Mouse (Mus musculus): ENCODE results near the gene Ide. TPM values are rescaled to one million over a fixed set of nuclear protein-coding genes. Genes with fewer than 3 reads are reported as not detected.

Gene Ide
- total and polyA plus RNA-seq, 3 experiments, result 56.0 to 116 (median 79.5) TPM

DNA sequence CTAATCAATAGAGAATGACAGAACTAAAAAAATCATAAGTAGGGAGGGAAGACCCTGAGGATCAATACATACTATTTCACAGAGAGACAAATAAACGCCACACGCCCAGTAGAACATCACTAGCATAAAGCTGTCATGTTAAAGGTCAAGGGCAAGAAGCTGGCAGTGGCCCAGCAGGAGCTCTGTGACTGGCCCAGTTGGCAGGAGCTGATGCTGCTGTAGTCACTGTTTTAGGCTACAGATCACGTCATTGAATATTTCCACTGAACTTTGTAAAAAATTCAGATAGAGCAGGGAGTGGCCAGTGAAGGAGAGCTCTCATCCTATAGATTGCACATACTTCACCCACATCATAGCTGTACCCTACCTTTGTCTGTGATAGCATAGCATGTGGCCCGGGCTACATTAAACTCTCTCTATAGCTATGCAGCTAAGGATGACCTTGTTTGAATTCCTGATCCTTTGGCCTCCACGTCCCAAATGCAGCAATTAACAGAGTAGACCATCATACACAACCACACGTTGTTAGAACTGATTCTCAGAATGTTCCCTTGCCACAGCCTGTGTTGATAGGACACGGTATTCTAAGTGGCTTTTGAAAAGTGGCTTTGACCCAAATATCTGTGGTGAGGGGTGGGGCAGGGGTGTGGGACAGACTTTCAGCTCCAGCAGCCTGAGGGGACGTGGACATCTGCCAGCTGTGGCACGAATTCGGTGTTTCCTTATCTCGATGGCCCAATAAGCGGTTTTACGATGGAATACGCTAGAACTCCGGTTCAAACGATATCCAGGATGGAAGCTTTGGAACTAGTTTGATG is 16.6 kb downstream of the Ide start:
- H3K27me3 ChIP-seq (replicated peaks), result no peaks in the 10 kb centered on the region
- H3K9ac ChIP-seq (ENCODE audit: insufficient read depth, low read depth), result no peak overlapping the region
- DNase-seq (ENCODE audit: extremely low read depth), result no peak
- TF ChIP-seq MAX (IDR thresholded peaks at IDR 0.05; ENCODE audit: low read length), result no peak
- TF ChIP-seq HCFC1 (IDR thresholded peaks at IDR 0.05; ENCODE audit: low read depth, low read length), result no peak
- no peak for TF ChIP-seq PAX5 (IDR thresholded peaks at IDR 0.05; ENCODE audit: low read length)
- no peak for TF ChIP-seq ZC3H11A (IDR thresholded peaks at IDR 0.05; ENCODE audit: low read depth, low read length)
- TF ChIP-seq UBTF (IDR thresholded peaks at IDR 0.05; ENCODE audit: low read depth, low read length), result no peak
- TF ChIP-seq JUND (conservative IDR thresholded peaks at IDR 0.05; ENCODE audit: low read depth, low read length), result no peak
- H3K27ac ChIP-seq (ENCODE audit: insufficient read depth, low read depth), result no peak overlapping the region
- in situ Hi-C loops (cut with MboI; ENCODE audit: low pct_ligation_motif_present, low pct_unique_long_range_greater_than_20kb, low sequenced_read_pairs) (no loop called here), dilution Hi-C loops (cut with MboI; ENCODE audit: extremely low pct_ligation_motif_present, extremely low pct_unique_long_range_greater_than_20kb, low sequenced_read_pairs) (no loop called here)
- peaks cover 54 to 80% of the 10 kb centered on the region in 2 experiments for H3K36me3 ChIP-seq (replicated peaks in 1 of 2; ENCODE audit: control insufficient read depth in 1 of 2, insufficient read depth in 1 of 2, low read length in 1 of 2)
- H3K9me3 ChIP-seq (replicated peaks; ENCODE audit: low read length), result no peaks in the 10 kb centered on the region
- H3K4me2 ChIP-seq (ENCODE audit: insufficient read depth, low read depth, poor library complexity, severe bottlenecking), result no peak overlapping the region
- peaks cover 0 to 3% of the 10 kb centered on the region in 2 experiments; a peak in 1 of 4 replicates for H3K4me1 ChIP-seq (ENCODE audit: control insufficient read depth in 1 of 2, insufficient read depth in 2 of 2)
- 0 out of 2 replicates have a peak, but pooled peaks cover 4% of the 10 kb centered on the region for H3K79me2 ChIP-seq (replicated peaks; ENCODE audit: control insufficient read depth, extremely low read depth, insufficient read depth, poor library complexity, severe bottlenecking)
- H3K4me3 ChIP-seq (replicated peaks in 1 of 3; ENCODE audit: low read depth in 2 of 3, low read length in 2 of 3, poor library complexity in 1 of 3), result no peak overlapping the region

DNA sequence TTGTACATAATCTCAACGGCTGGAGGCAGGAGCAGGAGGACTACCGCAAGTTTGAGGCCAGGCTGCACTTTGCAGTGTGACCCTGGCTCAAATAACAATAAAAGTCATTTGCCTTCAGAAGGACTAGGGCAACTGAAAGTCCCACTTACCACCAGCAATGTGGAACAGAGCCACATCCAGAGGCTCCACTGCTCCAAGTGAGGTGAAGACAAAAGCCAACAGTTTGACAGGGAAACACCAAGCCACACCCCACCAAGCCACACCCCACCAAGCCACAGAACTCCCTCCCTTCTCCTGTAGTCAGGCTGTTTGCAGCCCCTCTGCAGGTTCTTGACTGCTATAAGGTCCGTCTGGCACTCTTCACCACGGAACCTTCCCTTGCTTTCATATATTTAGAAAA is 20.3 kb downstream of the Ide start:
- dilution Hi-C loops (cut with MboI; ENCODE audit: extremely low pct_ligation_motif_present, extremely low pct_unique_long_range_greater_than_20kb, low sequenced_read_pairs) (no loop called here), in situ Hi-C loops (cut with MboI; ENCODE audit: low pct_ligation_motif_present, low pct_unique_long_range_greater_than_20kb, low sequenced_read_pairs) (no loop called here)
- Histone ChIP-seq H3K9ac (ENCODE audit: insufficient read depth, low read depth) (no peak overlapping the region), H3K4me3 (replicated peaks in 1 of 3; ENCODE audit: low read depth in 2 of 3, low read length in 2 of 3, poor library complexity in 1 of 3) (no peak overlapping the region), H3K9me3 (replicated peaks; ENCODE audit: low read length) (no peaks in the 10 kb centered on the region), H3K27ac (ENCODE audit: insufficient read depth, low read depth) (no peak overlapping the region), H3K27me3 (replicated peaks) (no peaks in the 10 kb centered on the region), H3K79me2 (replicated peaks; ENCODE audit: control insufficient read depth, extremely low read depth, insufficient read depth, poor library complexity, severe bottlenecking) (0 out of 2 replicates have a peak, but pooled peaks cover 6% of the 10 kb centered on the region), H3K4me1 (ENCODE audit: control insufficient read depth in 1 of 2, insufficient read depth in 2 of 2) (no peaks in the 10 kb centered on the region), H3K36me3 (replicated peaks in 1 of 2; ENCODE audit: control insufficient read depth in 1 of 2, insufficient read depth in 1 of 2, low read length in 1 of 2) (peaks cover 65 to 91% of the 10 kb centered on the region in 2 experiments), H3K4me2 (ENCODE audit: insufficient read depth, low read depth, poor library complexity, severe bottlenecking) (no peak overlapping the region)
- TF ChIP-seq POLR2A (IDR thresholded peaks at IDR 0.05; ENCODE audit: low read depth, low read length), result no peak
- TF ChIP-seq PAX5 (IDR thresholded peaks at IDR 0.05; ENCODE audit: low read length), result no peak
- TF ChIP-seq RCOR1 (conservative IDR thresholded peaks at IDR 0.05; ENCODE audit: low read depth, low read length), result no peak
- no peak for TF ChIP-seq CHD1 (IDR thresholded peaks at IDR 0.05; ENCODE audit: low read depth, low read length)
- TF ChIP-seq MXI1 (IDR thresholded peaks at IDR 0.05; ENCODE audit: low read depth, low read length), result no peak
- TF ChIP-seq NELFE (IDR thresholded peaks at IDR 0.05; ENCODE audit: low read depth, low read length), result no peak
- TF ChIP-seq SMC3 (IDR thresholded peaks at IDR 0.05; ENCODE audit: low read depth, low read length), result no peak
- no peak for TF ChIP-seq USF2 (conservative IDR thresholded peaks at IDR 0.05; ENCODE audit: low read depth, low read length)
- no peak for TF ChIP-seq UBTF (IDR thresholded peaks at IDR 0.05; ENCODE audit: low read depth, low read length)
- no peak for DNase-seq (ENCODE audit: extremely low read depth)

Measured in CH12.LX (cell line).